Mouse (Mus musculus) retina, embryonic 14.5 days (tissue): ENCODE data around the gene Gldn.

Source experiments
- DNase-seq: peaks from one replicate; pipeline ENCODE4 v3.0.0-alpha.2; 2015; ENCODE audit warnings: low spot score

Gldn gene

DNA sequence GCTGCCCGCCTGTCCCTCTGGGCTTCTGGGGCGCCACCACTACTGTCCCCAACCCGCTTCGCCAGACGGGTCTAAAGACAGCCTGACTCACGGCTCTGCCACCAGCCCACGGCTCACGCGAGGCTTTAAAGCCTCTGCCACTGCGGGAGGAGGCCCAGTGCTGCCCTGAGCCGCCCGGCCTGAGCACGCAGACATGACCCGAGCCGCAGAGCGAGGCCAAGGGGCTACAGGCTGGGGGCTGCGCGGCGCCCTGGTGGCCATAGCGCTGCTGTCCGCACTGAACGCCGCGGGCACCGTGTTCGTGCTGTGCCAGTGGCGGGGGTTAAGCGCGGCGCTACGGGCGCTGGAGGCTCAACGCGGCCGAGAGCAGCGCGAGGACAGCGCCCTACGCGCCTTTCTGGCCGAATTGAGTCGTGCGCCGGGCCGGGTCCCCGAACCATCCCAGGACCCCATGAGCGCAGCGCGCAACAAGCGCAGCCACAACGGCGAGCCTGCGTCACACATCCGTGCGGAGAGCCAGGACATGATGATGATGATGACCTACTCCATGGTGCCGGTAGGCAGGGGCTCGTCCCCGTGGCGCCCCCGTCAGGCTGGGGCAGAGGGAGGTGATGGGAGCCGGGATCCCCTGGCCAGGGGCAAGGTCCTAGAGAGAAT is at the start of gene Gldn:
Gene Gldn, plus strand, starts transcription at position 156 of the 657 bp plus-strand sequence.
- peak; percentile 46 for DNase-seq

- DNase-seq, result no peak
Observed at GRCm38 (mm10) chr9:54244869-54245665, 41.2 kb upstream of the Gldn start.

DNA sequence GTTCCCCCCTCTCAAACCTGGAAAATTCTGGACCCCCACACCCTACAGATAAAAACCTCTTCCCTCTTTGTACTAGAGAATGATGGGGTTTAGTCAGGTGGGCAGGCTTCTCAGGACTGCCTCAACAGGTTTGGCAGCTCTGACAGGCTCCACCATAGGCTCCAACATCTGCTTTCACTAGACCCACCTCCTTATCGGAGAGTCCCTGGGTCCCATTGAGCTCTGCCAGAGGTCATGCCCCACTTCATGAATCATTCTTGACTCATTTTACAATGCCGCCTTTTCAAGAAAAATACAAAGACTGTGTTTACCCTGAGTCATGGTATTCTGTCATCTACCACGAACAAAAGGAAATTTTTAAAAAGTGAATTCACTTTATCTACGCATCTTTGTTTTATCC is 21.5 kb upstream of the Gldn start:
- DNase-seq, result no peak

DNA sequence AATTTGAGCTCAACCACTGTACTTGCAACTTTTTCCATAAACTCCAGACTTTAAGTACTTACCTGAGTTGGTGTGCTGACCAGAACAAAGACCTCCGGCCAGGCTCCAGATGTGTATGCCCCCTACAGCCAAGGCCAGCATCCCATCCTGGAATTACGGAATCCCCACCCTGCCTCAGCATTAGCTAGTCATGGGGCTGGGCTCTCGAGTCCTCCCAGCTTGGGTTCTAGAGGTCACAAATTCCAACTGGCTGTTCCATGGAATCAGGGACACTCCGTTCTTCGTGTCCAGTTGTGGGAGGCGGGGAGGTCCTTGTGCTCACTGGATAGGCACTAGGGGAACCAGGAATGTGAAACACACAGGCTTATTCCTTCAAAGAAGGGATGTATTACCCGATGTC is 18.3 kb upstream of the Gldn start, which contains the start of gene Cyp19a1:
Gene Cyp19a1, minus strand, starts transcription at position 101 of the 400 bp plus-strand sequence.
- no peak for DNase-seq

DNA sequence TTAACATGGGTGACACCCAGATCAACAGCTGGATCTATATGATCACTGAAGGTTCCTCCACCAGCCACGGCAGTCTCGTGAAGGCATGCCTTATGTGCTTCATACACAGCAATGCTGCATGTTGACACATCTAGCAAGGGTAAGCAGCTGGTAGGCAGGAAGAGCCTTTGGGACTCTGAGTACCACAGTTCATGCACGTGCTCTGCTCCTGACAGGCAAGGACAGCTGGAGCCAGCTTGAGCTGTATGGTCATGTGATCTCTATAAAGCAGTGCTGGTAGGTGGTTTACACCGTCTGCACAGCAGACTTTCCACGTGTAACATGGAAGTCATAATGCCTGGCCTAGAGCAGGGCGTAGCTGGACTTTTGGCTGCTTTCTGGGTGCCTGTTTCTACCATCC is 16.3 kb upstream of the Gldn start:
- no peak for DNase-seq

GRCm38 (mm10) chr9:54270889-54271288 is 15.4 kb upstream of the Gldn start:
- DNase-seq, result peak; percentile 23

- DNase-seq, result no peak
Observed at GRCm38 (mm10) chr9:54275283-54275682, 11.0 kb upstream of the Gldn start.

DNA sequence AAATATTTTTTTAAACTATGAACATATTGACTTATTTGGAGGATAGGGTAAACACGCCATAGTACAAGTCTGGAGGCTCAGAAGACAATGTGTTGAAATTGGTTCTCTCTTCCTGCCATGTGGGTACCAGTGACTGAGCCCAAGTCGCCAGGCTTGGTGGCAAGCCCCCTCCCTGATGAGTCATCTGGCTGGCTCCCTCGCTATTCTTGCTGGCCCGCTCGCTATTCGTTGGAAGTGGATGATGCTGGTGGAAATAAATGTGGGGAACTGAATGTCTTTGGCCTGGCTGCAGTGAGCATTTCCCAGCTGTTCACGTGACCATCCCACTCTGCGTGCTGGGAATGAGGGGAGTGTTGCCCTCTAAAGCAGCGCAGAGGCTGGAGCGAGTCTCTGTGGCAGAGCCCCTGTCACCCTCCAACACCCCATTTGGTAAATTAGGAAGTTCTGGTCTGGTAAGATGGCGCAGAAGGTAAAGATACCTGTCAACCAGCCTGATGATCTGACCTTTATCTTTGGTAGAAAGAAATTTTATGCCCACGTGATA is 7.2 kb upstream of the Gldn start:
- DNase-seq, result no peak

DNA sequence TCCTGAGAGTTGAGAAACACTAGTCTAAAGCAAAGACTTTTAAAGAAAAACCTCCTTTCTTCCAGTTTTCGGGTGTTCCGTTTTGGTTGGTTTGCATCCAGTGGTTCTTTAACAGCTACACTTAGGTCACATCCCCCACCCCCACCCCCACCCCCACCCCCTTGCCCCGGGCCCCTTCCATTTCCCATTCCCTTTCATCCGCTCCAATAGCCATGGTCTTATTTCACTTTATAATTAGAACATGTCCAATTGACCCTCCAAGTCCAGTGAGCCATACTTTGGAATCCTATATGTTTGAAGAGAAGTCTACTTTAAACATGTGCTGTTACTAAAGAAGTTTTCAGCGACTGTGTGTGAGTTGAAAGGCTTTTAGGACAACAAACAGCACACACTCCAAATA is 1.5 kb downstream of the Gldn start:
- DNase-seq, result no peak

- DNase-seq, result no peak
Observed at GRCm38 (mm10) chr9:54299389-54299788, 13.1 kb downstream of the Gldn start.

DNA sequence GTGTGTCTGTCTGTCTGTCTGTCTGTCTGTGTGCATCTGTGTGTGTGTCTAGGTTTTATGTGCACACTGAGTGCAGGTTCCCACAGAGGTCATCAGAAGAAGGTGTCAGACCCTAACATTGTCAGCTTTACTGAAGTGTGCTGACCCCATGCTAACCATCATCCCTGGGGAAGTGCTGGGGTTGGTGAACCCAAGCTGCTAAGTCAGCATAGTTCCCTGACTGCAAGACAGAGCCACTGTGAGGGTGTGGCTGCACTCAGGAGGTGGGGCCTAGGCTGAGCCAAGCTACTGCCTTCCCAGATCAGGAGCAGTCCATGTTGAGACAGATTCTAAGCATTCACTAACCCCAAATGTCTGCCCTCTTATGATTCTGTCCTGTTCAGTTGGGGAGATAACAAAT is 13.5 kb downstream of the Gldn start:
- no peak for DNase-seq

GRCm38 (mm10) chr9:54301255-54301654 is 15.0 kb downstream of the Gldn start:
- DNase-seq, result no peak

- DNase-seq, result no peak
Observed at GRCm38 (mm10) chr9:54308209-54308608, 21.9 kb downstream of the Gldn start.

GRCm38 (mm10) chr9:54308751-54309358 is 22.6 kb downstream of the Gldn start:
- DNase-seq, result no peak

DNA sequence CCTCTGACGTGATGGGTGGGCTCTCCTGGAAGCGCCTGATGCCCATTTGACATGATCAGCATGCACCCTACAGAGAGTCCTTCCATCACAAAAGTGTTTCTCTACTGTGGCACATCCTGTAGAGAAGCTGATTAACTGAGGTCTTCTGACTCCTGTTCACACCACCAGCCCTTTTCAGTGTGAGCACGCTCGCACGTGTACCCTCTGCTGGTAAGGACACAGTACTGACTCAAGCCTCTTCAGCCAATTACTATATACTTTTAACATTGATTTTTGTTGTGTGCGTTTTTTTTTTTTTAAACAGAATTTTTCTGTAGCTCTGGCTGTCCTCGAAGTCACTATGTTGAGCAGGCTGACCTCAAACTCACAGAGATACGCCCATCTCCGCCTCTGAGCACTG is 30.1 kb downstream of the Gldn start:
- DNase-seq, result no peak

DNA sequence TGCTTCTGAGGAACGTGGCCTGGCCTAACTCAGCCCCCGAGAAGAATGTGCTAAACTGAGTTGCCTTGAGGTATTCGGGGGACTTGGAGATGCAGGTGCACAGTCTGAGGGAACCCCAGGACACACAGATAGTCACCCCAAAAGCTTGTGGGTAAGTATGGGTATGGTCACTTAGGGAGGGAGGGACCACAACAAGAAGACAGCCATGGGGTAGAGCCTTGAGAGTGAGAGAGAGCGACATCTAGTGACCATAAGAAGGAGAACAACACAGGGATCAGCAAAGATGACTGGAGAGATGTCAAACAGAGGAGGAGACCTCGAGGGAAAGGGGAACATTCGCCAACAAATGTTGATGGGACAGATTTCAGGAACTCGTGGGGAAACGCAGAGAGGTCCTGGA is 37.2 kb downstream of the Gldn start:
- DNase-seq, result peak; percentile 67

- no peak for DNase-seq
Observed at GRCm38 (mm10) chr9:54329201-54329600, 42.9 kb downstream of the Gldn start.

DNA sequence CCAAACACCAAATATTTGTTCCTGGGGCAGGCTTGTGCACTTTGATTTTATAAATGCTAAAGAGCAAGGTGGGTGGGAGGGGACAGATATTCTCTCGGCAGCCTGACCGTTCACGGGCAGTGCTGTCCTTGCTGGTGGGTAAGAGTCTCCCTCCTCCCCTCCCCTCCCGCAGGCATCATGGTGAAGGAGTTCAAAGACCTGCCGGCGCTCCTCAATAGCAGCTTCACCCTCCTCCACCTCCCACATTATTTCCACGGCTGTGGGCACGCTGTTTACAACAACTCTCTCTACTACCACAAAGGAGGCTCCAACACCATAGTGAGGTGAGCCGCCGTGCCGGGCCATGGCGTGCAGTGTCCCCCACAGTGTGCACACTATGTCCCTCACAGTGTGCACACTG is 49.3 kb downstream of the Gldn start:
- DNase-seq, result peak; percentile 15

GRCm38 (mm10) chr9:54336532-54337144 is 50.4 kb downstream of the Gldn start:
- peak; percentile 87 for DNase-seq

DNA sequence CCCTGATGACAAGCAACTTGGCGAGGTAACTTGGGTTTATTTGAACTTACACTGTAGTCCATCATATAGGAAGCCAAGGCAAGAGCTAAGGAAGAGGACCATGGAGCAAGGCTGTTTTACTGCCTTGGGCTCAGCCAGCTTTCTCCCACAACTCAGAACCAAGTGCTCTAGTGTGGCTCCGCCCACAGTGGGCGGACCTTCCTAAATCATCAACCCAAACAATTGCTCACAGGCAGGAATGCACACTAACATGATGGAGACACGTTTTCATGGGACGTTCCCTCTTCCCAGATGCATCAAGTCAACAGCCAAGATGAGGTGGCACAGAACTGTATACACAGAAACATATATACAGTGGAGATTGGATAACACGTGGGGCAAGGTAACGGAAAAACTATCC is 55.7 kb downstream of the Gldn start:
- no peak for DNase-seq

GRCm38 (mm10) chr9:54356756-54357155 is 70.5 kb downstream of the Gldn start:
- no peak for DNase-seq
